Mouse (Mus musculus): ENCODE measurements around the gene Tex29. TPM values are rescaled to one million over a fixed set of nuclear protein-coding genes. Genes with fewer than 3 reads are reported as not detected.
A peak's percentile ranks its signal among the peaks of the same experiment; 100 is the strongest.

Gene Tex29
- not detected for total RNA-seq (2021)
- long read RNA-seq, experiment 1: 0 reads
- long read RNA-seq, experiment 2: 0 reads

DNA sequence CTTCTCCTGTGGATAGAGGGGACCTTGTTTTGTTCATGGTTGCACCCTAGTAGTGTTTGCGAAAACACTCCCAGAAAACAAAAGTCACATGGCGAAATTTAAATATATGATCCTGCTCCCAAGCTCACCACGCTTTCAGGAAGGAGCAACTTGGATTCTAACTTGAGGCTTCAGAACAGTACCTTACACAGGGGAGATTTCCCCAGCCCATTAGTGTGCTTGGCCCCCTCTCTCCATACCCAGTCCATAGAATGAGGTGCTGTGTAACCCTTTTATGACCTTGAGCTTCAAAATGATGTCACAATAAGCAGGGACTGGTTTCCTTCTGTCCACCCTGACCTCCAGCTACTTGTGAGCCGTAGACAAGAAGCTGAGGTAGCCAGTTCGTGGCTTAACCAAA is at the start of gene Tex29:
Gene Tex29, plus strand, starts transcription at position 301 of the 400 bp plus-strand sequence.
- DNase-seq (ENCODE audit: low spot score in 2 of 2): no peak

DNA sequence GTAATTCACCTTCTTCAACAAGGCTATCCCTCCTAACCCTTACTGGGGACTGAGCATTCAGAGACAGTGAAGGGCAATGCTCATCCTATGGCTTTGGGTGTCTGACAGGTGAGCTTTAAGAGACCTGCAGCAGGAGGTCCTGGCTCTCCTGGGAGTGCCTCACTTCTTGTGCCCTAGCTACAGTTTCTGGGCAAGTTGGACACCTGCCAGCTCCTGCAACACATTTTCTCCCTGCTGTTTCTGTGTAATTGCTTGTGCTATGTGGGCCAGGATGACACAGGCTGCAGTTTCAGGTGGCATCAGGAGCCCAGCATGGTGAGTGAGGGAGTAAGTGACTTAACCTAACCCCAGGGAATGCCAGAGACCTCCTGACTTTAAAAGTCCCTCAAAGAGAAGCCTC is 45.3 kb upstream of the Tex29 start:
- no peak for DNase-seq (ENCODE audit: low spot score in 2 of 2)

DNA sequence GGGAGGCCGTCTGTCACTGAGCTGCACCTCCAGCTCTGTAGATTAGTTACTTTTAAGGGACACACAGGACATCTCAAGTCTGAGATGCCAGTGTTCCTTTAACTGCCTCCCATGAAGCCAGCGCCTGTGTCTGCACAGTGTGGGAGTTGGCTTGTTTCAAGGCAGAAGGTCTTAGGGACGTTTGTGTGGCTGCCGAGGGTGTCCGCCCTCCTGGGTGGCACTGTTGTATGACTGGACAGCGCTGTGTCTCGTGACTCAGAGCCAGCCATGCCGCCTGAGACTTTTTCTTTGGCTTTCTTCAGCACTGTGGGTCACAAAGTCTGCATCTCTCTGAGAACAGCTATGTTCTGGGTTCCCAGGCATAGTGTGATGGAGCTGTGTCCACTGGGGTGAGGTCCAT is 43.1 kb upstream of the Tex29 start:
- DNase-seq (ENCODE audit: low spot score in 2 of 2): no peak

DNA sequence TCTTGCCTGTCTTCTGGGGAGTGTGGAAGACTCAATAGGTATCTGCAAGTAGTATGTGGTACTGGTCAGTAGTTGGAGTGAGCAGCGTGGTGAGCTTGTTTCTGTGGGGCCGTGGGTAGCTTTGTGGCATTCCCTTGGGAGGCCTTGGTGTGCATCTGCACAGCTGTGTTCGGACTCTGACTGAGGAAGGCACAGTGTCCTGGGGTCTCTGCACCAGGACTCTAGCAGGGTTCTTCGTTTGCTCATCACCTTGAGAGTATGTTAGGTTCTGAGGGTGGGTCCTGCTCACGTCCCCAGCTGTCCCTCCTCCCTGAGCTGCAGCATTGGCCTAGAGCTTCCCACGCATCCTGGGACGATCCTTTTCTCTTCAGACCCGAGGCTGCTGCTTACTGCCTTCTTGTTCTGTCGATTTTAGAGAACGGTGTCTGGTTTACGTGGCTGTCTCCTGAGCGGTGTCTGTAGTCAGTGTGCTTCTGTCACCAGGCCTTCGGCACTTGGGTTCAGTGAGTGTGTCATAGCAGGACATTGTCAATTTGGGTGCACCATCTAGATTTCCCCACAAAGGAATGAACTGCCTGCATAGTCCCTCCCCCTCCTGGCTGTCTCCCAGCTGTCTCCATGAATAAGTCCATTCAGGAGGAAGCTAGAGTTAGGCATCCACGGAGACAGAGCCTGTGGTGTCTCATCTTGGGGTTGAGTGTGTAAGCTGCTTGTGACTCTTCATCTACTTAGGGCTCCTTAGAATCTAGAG is 42.4 kb upstream of the Tex29 start:
- peak; percentile 65 to 68 for DNase-seq (ENCODE audit: low spot score in 2 of 2)

DNA sequence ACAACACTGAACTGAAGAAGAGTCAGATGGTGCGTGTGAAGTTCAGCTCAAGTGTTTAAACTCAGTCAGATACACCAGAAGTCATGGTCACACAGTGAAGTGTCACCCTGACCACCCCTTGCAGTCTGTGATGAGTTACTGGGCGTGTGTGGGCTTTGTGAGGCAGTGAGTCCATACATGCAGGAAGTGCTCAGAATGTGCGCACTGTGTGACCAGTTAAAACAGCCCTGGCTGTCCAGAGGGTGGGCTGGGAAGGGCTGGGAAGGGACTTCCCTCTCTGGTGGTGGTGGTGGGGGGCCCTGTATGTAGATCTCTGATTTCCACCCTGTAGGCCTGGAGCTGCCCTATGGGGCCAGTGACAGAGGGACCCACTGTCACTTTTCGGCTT is 41.8 kb upstream of the Tex29 start:
- no peak for DNase-seq (ENCODE audit: low spot score in 2 of 2)

DNA sequence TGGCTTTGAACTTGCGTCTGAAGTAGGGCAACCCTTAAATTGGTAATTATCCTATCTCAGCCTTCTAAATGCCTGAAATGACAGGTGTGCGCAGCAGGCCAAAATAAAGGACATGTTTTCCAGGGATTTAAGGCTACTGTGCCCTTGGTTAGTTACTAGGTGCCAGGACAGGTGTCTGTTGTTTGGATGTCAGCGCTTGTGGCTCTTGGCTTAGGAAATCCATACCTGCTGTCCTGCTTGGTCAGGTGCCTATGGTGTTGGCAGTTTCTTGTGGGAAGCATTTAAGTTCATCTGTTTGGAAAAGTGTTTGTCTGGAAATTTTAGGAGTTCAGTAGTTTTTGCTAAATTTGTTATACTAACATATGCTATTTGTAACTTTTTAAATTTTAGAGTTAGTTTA is 41.2 kb upstream of the Tex29 start:
- no peak for DNase-seq (ENCODE audit: low spot score in 2 of 2)

DNA sequence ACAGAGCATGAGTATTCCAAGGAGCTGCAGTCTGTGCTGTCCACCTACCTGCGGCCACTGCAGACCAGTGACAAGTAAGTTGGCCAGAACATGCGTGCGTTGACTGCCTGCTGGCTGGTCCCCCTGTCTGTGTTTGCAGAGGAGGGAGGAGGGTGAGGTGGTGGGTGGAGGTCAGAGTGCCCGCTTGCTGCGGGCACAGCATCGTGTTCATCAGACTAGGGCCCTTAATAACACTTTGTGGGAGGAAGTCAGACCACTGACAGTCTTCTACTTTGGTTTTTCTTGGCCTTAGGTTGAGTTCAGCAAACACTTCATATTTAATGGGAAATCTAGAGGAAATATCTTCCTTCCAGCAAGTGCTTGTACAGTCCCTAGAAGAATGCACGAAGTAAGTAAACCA is 39.8 kb upstream of the Tex29 start:
- DNase-seq (ENCODE audit: low spot score in 2 of 2): no peak

DNA sequence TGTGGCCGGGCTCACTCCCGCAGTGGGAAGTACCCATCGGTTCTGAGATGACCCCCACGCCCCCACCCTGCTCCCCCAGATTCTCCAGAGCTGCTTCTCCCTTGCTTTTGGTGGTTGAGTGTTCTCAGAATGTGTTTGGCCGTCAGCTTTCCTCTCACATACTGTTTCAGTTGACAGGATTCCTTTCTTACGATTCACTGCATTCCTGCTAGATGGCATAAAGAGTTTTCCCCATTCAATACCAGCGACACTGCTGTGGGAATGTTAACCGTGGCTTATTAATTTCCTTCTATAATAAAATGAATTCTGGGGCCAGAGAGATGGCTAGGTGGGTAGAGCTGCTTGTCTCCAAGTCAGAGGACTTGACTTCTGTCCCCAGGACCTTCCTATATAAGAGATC is 38.7 kb upstream of the Tex29 start:
- DNase-seq (ENCODE audit: low spot score in 2 of 2): no peak

DNA sequence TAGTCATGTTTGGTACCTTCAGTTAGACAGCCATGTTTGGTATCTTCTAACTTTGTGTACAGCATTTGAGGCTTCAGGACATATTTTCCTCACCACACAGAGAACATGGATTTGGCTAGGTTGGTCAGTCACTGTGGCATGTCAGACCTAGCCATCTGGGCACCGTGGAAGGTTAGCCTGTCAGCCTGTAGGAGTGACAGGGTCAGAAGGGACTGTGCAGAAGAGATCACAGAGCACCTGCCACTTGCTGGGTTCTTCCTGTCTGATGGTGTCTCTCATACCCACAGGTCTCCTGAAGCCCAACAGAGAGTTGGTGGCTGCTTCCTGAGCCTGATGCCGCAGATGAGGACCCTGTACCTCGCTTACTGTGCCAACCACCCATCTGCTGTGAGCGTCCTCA is 35.4 kb upstream of the Tex29 start:
- DNase-seq (ENCODE audit: low spot score in 2 of 2): no peak

DNA sequence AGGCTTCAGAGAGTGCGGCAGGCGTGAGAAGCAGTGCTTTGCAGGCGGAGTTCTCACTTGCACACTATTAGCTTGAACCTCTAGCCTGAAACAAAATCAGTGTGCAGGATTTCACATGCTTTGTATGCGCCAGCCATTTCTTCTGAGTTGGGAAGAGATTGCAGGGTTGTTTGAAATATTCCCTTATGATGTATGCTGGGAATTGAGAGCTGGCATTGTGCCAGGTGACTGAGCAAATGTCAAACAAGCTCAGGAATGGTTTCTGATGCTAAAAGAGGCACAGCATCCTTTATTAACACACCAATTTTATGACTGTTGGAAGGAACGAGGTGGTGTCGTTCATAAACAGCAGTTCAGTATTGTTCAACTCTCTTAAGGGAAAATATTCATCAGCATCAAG is 34.0 kb upstream of the Tex29 start:
- DNase-seq (ENCODE audit: low spot score in 2 of 2): no peak

DNA sequence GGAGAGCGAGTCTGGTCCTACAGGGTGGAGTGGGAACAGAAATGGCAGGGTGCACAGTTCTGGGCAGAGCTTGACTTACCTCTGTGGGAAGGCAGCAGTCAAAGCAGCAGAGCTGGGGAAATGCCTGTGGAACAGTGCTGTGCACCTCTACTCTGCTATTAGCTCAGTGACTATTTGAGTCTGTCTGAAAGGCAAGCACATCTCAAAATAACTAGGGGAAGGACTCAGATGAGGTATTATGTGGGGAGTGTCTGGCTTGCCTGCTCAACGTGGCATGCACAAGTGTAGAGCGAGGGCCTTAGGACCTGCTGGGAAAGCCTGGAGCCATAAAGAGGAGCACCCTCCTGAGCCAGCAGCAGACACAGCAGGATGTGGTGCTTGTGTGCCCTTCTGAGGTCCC is 32.9 kb upstream of the Tex29 start:
- DNase-seq (ENCODE audit: low spot score in 2 of 2): no peak

DNA sequence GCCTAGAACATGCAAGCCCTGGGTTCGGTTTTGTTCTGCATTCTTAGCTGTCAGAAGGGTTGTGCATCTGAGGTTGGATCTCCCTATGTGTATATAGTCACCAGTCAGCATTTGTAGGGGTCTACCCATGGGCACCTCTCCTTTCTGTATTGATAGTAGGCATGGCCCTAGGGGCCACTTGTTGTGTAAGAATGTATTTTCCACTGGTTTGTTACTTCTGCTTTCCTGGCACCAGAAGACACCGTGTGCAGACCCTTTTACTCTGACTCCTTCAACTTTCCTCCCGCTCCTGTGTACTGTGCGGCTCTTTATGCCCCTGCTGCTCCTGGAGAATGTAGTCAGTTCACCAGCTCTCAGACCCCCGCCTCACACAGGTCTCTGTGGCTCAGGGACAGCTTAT is 32.2 kb upstream of the Tex29 start:
- DNase-seq (ENCODE audit: low spot score in 2 of 2): no peak

DNA sequence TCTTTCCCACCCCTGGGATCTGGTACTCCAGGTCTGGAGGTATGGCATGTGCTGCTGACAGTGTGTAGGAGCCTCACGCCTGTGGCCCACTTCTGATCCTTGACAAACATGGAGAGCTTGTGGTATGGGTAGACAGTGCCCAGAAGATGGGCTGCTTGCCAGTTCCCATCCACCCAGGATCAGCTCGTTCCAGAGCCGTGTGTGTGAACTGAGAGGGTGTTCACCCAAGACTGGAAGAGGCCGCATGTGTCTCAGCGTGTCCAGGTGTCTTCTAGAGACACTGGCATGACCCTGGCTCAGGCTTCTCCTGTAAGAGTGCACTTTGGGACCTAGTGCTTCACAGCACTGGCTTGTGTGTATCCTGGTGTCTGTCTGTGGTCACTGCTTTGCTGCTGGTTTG is 29.8 kb upstream of the Tex29 start:
- DNase-seq (ENCODE audit: low spot score in 2 of 2): no peak

DNA sequence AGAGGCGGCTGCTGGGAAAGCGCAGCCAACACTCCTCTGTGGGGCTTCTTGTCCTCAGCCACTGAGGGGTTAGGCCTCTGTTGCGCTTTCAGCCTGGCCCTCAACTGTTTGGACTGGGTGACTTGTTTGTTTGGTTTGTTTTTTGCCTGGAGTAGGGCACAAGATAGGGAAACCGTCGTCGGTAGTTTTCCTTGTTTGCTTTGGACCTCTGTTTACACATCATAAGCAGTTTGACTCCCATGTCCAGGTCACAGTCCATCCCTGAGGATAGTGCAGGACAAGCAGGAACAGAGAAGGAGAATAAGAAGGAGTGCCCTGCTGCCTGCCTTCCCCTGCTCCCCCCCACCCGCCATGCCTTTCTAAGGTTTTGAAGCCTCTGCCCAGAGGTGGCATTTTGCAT is 26.5 kb upstream of the Tex29 start:
- no peak for DNase-seq (ENCODE audit: low spot score in 2 of 2)

DNA sequence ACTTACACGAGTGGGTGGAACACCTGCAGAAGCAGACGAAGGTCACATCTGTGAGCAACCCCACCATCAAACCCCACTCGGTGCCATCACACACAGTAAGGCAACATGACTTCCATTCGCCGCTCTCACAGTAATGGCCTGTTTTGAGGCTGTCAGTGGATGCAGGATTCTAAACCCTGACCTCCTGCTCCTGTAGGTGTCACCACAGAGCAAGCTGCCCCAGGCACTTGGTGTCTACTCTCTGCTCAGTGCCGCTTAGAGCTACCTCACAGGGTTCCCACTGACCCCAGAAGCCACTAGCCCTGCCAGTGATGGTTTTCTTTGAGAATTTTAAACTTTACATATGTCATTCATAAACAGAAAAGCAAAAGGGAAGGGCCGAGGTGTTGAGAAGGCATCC is 25.1 kb upstream of the Tex29 start:
- DNase-seq (ENCODE audit: low spot score in 2 of 2): no peak

DNA sequence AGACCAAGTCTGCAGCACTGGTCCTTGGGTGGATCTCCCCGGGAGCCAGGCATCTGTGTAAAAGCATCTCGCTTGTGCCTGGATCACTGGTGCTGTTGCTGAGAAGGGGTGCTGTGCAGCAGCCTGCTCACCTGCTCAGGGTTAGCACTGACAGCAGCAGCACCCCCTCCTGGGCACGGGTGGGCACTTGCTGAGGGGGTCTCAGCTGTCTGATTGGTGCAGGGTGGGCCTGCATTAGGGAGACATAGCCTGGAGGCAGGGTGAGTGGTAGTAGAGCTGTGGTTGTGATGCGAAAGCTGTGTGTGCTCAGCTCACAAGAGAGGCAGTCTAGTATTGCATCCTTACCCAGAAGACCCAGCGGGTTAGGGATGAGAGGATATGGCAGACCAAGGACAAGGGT is 20.1 kb upstream of the Tex29 start:
- no peak for DNase-seq (ENCODE audit: low spot score in 2 of 2)

DNA sequence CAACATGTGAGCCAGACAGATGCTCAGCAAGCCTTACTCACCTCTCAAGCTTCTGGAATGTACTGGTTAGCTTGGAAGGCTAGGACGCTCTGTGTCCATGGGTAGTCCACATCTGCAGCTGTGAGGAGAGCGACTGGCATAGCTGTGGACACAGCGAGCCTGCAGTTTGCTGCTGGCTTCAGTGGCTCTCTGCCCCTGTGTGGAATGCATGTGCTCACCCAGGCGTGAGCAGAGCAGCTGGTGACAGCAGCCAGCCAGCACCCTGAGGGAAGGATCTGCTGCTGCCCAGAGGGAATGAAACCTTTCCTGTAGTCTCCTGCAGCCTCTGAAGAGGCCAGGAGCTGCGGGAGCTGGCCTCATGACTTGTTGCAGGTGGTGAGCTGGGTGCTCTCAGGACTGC is 19.7 kb upstream of the Tex29 start:
- no peak for DNase-seq (ENCODE audit: low spot score in 2 of 2)

DNA sequence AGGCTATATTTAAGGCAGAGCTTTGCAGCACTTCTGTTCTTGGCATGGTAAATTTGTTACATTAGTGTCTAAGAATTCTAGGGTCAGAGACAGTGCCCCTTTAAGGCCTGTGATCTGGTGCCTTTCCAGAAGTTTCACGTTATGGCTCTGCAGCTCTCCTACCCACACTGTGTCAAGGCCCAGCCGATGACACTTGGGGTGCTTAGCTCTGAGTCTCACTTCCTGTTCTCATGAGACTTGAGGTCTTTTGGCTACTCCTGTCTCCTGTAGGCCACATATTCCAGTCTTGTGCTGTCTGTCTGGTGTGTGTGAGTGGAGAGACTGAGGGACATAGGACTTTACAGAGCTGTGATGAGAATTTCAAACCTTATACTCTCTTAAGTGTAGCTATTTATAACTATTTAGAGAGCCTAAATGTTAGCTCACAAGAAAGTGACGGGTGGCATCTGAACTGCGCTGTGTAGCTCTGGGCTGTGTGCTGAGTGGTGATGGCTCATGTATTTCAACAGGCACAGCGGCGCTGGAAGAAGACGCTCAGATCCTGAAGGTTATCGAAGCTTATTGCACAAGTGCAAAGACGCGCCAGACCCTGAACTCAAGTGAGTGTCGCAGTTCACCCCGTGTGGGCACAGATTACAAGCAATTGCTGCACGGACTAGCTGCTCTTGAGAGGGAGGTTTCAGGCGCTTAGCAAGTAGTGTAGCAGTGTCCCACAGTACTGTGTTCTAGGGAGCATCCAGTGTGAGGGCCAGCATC is 18.6 kb upstream of the Tex29 start:
- no peak for DNase-seq (ENCODE audit: low spot score in 2 of 2)

DNA sequence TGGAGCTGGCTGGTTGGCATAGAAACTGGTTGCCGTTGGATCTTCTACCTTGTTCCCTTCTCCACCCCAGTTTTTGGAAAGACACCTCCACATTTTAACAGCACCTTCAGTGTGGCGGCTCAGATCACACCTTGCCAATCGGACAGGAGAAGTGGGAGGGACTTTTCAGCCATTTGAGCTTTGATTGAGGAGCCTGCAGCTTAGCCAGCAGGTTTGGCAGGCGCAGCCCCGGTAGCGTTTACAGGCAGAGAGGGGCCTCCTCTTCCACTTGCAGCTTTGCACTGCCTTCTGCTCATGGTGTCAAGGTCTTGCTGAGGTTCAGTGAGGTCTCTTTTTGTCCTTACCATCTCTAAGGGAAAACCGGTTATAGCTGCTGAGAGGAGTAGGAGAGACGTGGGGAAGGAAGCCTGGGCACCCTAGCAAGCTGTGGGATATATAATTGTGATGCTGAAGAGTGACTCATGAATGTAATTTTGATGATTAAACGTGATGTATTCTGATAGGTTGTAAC is 17.7 kb upstream of the Tex29 start:
- DNase-seq (ENCODE audit: low spot score in 2 of 2): no peak

DNA sequence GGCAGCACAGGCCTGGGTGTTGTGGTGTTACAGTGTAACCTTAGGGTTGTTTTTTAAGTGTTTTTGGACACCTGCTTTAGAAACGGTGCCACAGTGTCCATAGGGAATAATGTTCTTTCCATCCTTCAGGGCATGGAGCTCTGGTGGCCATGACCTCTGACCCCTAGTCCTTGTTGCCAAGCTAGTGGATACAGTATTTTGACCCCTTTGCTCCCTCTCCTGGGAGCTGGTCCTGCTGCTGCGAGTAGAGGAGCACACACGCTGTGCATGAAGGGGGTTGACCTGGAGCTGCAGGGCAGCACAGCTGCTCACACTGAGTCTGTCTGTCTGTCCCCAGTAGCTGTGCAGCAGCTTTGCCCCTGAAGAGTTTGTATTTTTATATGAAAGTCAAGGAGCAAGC is 14.5 kb upstream of the Tex29 start:
- no peak for DNase-seq (ENCODE audit: low spot score in 2 of 2)

DNA sequence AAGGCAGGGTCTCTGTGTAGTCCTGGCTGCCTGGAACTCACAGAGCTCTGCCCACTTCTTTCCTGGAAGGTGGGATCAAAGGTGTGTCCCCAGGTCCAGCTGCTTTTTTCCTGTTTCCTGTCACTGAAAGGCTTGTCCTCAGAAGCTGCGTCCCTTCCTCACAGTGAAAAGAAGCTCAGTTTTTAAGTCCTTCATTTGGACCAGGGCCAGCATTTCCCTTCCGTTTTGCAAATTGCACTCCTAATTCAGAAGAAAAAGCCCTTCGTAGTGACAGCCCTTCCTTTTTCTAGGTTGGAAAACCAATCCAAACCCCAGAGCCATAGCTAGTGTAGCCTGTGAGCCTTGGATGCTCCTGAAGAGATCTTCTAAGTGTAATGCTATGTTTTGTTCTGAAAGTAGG is 13.0 kb upstream of the Tex29 start:
- no peak for DNase-seq (ENCODE audit: low spot score in 2 of 2)

DNA sequence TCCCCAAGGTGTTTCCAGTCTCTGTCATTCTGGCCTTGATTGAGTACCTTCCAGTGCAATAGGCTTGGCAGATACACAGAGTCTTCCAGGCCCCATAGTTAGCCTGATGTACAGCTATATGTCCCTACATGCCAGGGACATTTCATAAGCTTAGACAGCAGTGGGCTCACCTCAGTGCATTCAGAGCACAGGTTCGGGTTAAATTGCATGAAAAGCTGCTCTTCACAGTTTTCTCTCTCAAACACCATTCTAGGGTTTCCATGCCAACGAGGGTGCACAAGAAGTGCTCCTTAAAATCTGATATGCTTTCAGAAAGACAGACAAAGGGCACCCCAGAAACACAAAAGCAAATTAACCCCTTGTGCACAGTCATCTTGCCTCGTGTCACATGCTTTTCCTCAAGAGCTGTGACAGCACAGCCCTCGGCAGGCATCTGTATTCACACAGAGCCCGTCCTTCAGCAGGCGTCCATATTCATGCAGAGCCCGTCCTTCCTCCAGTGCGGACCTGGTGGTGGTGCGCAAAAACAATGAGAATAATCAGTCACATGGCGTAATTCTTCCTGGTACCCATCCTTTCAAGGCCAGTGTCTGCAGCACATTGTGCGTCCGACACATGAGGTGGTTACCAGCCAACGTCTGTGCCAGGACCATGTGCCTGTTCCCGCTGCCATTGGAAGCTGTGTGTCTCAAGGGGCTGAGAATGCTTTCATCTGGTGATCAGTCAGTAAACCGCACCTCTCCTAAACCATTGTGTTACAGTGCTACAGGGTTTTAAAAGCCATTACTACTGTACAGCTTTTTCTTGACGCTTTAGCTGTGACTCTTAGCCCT is 9.8 kb upstream of the Tex29 start:
- no peak for DNase-seq (ENCODE audit: low spot score in 2 of 2)
